8 mouse cellular contexts compared by ENCODE assay signal in the genomic region with DNA sequence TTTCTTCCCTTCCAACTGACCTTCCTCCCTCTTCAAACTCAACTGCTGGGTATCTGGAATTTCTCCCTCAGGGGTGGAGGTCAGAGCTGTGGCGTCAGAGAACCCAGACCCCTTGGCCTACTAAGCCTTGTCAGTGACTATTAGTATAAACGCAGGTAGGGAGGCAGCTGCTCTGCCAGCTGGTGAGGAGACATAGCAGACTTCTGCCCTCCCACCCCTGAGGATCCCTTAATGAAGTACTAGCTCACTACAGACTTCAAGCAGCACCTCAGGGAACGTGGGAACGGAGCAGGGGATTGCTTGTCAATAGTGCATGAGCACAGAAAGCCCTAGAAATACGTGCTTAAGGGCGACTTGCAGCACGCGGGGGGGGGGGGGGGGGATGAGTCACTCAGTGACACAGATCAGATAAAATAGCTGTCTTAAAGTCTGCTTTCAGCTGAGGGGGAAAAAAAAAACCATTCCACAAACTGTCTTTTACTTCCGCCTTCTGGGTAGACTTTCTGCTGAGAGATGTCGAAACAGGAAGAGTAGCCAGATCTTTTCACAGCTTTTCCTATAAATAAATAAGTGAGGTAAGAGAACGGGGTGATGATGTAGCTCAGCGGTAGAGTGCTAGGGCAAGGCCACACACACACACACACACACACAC.
DNase-seq lines count a peak whose midpoint lies in the region; ATAC-seq lines count a peak whose summit lies in the region.

No protein-coding gene starts in this region.

- no peaks in the 10 kb centered on the region for H3K9me3 ChIP-seq in neural tube, embryonic 14.5 days (ENCODE audit: control insufficient read depth, low read length)
- H3K9me3 ChIP-seq in neural tube, embryonic 15.5 days (replicated peaks): no peaks in the 10 kb centered on the region
- H3K9me3 ChIP-seq in heart, embryonic 13.5 days: no peaks in the 10 kb centered on the region

- no peak overlapping the region for H3K4me2 ChIP-seq in neural tube, embryonic 14.5 days (ENCODE audit: low read depth, low read length)
- no peak overlapping the region for H3K4me2 ChIP-seq in neural tube, embryonic 15.5 days
- peak overlapping the region; percentile 55 for H3K4me2 ChIP-seq in heart, embryonic 13.5 days

- H3K27me3 ChIP-seq in neural tube, embryonic 14.5 days (ENCODE audit: control insufficient read depth, insufficient read depth, low read length): no peaks in the 10 kb centered on the region
- no peaks in the 10 kb centered on the region for H3K27me3 ChIP-seq in neural tube, embryonic 15.5 days (replicated peaks)
- no peaks in the 10 kb centered on the region for H3K27me3 ChIP-seq in heart, embryonic 13.5 days (replicated peaks)

- H3K9ac ChIP-seq in neural tube, embryonic 14.5 days (replicated peaks; ENCODE audit: low read depth, low read length): no peak overlapping the region
- H3K9ac ChIP-seq in neural tube, embryonic 15.5 days (replicated peaks): no peak overlapping the region
- 0 out of 2 replicates have a peak overlapping the region, but pooled peaks have one; percentile 19 for H3K9ac ChIP-seq in heart, embryonic 13.5 days

- H3K27ac ChIP-seq in neural tube, embryonic 14.5 days (ENCODE audit: low read depth, low read length): no peak overlapping the region
- H3K27ac ChIP-seq in neural tube, embryonic 15.5 days (replicated peaks): no peak overlapping the region
- H3K27ac ChIP-seq in heart, embryonic 13.5 days (replicated peaks): peak overlapping the region; percentile 32; the same call in 1 of the 2 replicates

- no peaks in the 10 kb centered on the region for H3K4me1 ChIP-seq in neural tube, embryonic 14.5 days (ENCODE audit: control insufficient read depth, insufficient read depth, low read length)
- H3K4me1 ChIP-seq in neural tube, embryonic 15.5 days: 0 out of 2 replicates have a peak, but pooled peaks cover 2% of the 10 kb centered on the region
- peaks cover 12% of the 10 kb centered on the region for H3K4me1 ChIP-seq in heart, embryonic 13.5 days

- 59% methylated on average over 12 of the region's 12 CpGs for WGBS in neural tube, embryonic 14.5 days
- WGBS in neural tube, embryonic 15.5 days: 60% methylated on average over 12 of the region's 12 CpGs
- 17% methylated on average over 8 of the region's 12 CpGs for WGBS in heart, embryonic 13.5 days

- H3K36me3 ChIP-seq in neural tube, embryonic 14.5 days (ENCODE audit: control insufficient read depth, insufficient read depth, low read length): no peaks in the 10 kb centered on the region
- H3K36me3 ChIP-seq in neural tube, embryonic 15.5 days: no peaks in the 10 kb centered on the region
- H3K36me3 ChIP-seq in heart, embryonic 13.5 days: no peaks in the 10 kb centered on the region

- no peak overlapping the region for H3K4me3 ChIP-seq in neural tube, embryonic 14.5 days (ENCODE audit: low read depth, low read length)
- no peak overlapping the region for H3K4me3 ChIP-seq in neural tube, embryonic 15.5 days (replicated peaks)
- peak overlapping the region; percentile 6 for H3K4me3 ChIP-seq in heart, embryonic 13.5 days

- peak; percentile 63; the same call in 1 of the 2 replicates for ATAC-seq in neural tube, embryonic 14.5 days (ENCODE audit: low read depth)
- no peak for ATAC-seq in neural tube, embryonic 15.5 days (ENCODE audit: low FRiP score)
- no peak for ATAC-seq in heart, embryonic 13.5 days (ENCODE audit: extremely low read depth, insufficient number of reproducible peaks, low FRiP score, low TSS enrichment)
- peak; percentile 97 for ATAC-seq in megakaryocyte progenitor cell, adult 5-6 weeks (replicated peaks; ENCODE audit: poor library complexity)
- ATAC-seq in cerebellum, adult (ENCODE audit: insufficient number of reproducible peaks, low FRiP score, low TSS enrichment): no peak

- DNase-seq in adrenal gland, adult (ENCODE audit: inconsistent age in 2 of 2, low spot score in 1 of 2): peak; percentile 32 to 73
- no peak for DNase-seq in adrenal gland, postnatal 25 days
- peak; percentile 66 for DNase-seq in yolk sac, embryonic 10.5 days (ENCODE audit: low spot score)

Comparison
In these comparisons a context has a peak if more than half of its experiments do, and no peak if none do; other contexts are left out.
1. ATAC-seq: peak in neural tube, embryonic 14.5 days (single experiment) and megakaryocyte progenitor cell, adult 5-6 weeks (single experiment); none in neural tube, embryonic 15.5 days (single experiment), heart, embryonic 13.5 days (single experiment) and cerebellum, adult (single experiment).